Mouse (Mus musculus): ENCODE measurements around the gene Amz1.

Gene Amz1

GRCm38 (mm10) chr5:140726062-140726839 is 2.3 kb downstream of the Amz1 start:
- DNase-seq (ENCODE audit: inconsistent ontology term) = peak; percentile 87

- no peak for DNase-seq (ENCODE audit: inconsistent ontology term)
Measured at GRCm38 (mm10) chr5:140726946-140727740, 3.2 kb downstream of the Amz1 start.

GRCm38 (mm10) chr5:140731040-140731797 is 7.3 kb downstream of the Amz1 start:
- no peak for DNase-seq (ENCODE audit: inconsistent ontology term)

- no peak for DNase-seq (ENCODE audit: inconsistent ontology term)
Measured at GRCm38 (mm10) chr5:140732195-140732594, 8.3 kb downstream of the Amz1 start.

GRCm38 (mm10) chr5:140733336-140733735 is 9.4 kb downstream of the Amz1 start:
- DNase-seq (ENCODE audit: inconsistent ontology term) = no peak

GRCm38 (mm10) chr5:140735297-140735696 is 11.4 kb downstream of the Amz1 start:
- peak; percentile 56 for DNase-seq (ENCODE audit: inconsistent ontology term)

- no peak for DNase-seq (ENCODE audit: inconsistent ontology term)
Measured at GRCm38 (mm10) chr5:140736166-140736565, 12.2 kb downstream of the Amz1 start.

- no peak for DNase-seq (ENCODE audit: inconsistent ontology term)
Measured at GRCm38 (mm10) chr5:140739813-140740212, 15.9 kb downstream of the Amz1 start.

GRCm38 (mm10) chr5:140741040-140741439 is 17.1 kb downstream of the Amz1 start:
- DNase-seq (ENCODE audit: inconsistent ontology term) = no peak

- DNase-seq (ENCODE audit: inconsistent ontology term) = no peak
Measured at GRCm38 (mm10) chr5:140741877-140742276, 17.9 kb downstream of the Amz1 start.

- DNase-seq (ENCODE audit: inconsistent ontology term) = no peak
Measured at GRCm38 (mm10) chr5:140743706-140744131, 19.8 kb downstream of the Amz1 start.

- DNase-seq (ENCODE audit: inconsistent ontology term) = no peak
Measured at GRCm38 (mm10) chr5:140748425-140748824, 24.5 kb downstream of the Amz1 start.

- DNase-seq (ENCODE audit: inconsistent ontology term) = peak; percentile 46
Measured at GRCm38 (mm10) chr5:140749062-140749875, 25.3 kb downstream of the Amz1 start.

GRCm38 (mm10) chr5:140750925-140751324 is 27.0 kb downstream of the Amz1 start:
- no peak for DNase-seq (ENCODE audit: inconsistent ontology term)

- no peak for DNase-seq (ENCODE audit: inconsistent ontology term)
Measured at GRCm38 (mm10) chr5:140752041-140752440, 28.1 kb downstream of the Amz1 start.

- no peak for DNase-seq (ENCODE audit: inconsistent ontology term)
Measured at GRCm38 (mm10) chr5:140752639-140753038, 28.7 kb downstream of the Amz1 start.

- no peak for DNase-seq (ENCODE audit: inconsistent ontology term)
Measured at GRCm38 (mm10) chr5:140753223-140753622, 29.3 kb downstream of the Amz1 start.

- DNase-seq (ENCODE audit: inconsistent ontology term) = no peak
Measured at GRCm38 (mm10) chr5:140758864-140759263, 34.9 kb downstream of the Amz1 start.

- DNase-seq (ENCODE audit: inconsistent ontology term) = no peak
Measured at GRCm38 (mm10) chr5:140762540-140762939, 38.6 kb downstream of the Amz1 start.

GRCm38 (mm10) chr5:140764921-140765613 is 41.1 kb downstream of the Amz1 start:
- no peak for DNase-seq (ENCODE audit: inconsistent ontology term)

- no peak for DNase-seq (ENCODE audit: inconsistent ontology term)
Measured at GRCm38 (mm10) chr5:140766566-140766965, 42.6 kb downstream of the Amz1 start.
